Mouse (Mus musculus) E14TG2a.4 (cell line): ENCODE results near the gene B4galt3.

Source experiments
- CTCF ChIP-seq: conservative IDR thresholded peaks from 2 replicates; pipeline ENCODE4 v1.5.1; 2014; ENCODE audit warnings: low read length
- NANOG ChIP-seq: IDR thresholded peaks from 2 replicates; pipeline ENCODE4 v1.6.1; 2014; ENCODE audit warnings: borderline replicate concordance, low read length, mixed read lengths

DNA sequence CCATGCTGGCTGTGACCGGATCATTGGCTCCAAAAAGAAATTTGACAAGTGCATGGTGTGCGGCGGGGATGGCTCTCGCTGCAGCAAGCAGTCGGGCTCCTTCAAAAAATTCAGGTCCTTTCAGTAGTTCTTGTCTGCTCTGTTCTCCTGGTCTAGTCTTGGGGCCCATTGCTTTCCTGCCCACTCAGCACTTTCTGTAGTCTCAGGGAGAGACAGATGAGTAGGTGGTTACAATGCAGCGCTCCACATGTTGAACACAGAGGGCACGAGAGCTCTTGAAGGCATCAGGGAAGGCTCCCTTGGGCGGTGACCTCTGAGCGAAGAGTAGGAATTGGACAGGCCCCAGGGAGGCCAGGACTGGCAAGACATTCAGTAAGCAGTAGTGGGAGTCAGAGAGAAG is 12.3 kb upstream of the B4galt3 start:
- TF ChIP-seq CTCF (no peak), NANOG (no peak)
